Comparison of ENCODE assay signal across 8 mouse cellular contexts in genomic region chr15:86181941-86182439, GRCm38 (mm10). TPM values are rescaled to one million over a fixed set of nuclear protein-coding genes. Genes with fewer than 3 reads are reported as not detected.
DNase-seq lines count a peak whose midpoint lies in the region; ATAC-seq and TF ChIP-seq lines count a peak whose summit lies in the region.

No protein-coding gene starts in this region.

- no peak for TF ChIP-seq CTCF in kidney, postnatal 0 days (IDR thresholded peaks at IDR 0.05; ENCODE audit: low read depth)

- H3K4me2 ChIP-seq in kidney, postnatal 0 days (ENCODE audit: low read length): 0 out of 2 replicates have a peak overlapping the region, but pooled peaks have one; percentile 23
- no peak overlapping the region for H3K4me2 ChIP-seq in midbrain, embryonic 15.5 days

- no peaks in the 10 kb centered on the region for H3K27me3 ChIP-seq in kidney, postnatal 0 days (ENCODE audit: insufficient read depth, low read length)
- H3K27me3 ChIP-seq in midbrain, embryonic 15.5 days (replicated peaks): no peaks in the 10 kb centered on the region

- H3K9me3 ChIP-seq in kidney, postnatal 0 days (replicated peaks; ENCODE audit: low read length): no peaks in the 10 kb centered on the region
- H3K9me3 ChIP-seq in midbrain, embryonic 15.5 days: no peaks in the 10 kb centered on the region

- no peak overlapping the region for H3K4me3 ChIP-seq in kidney, postnatal 0 days (replicated peaks; ENCODE audit: low read depth, low read length)
- no peak overlapping the region for H3K4me3 ChIP-seq in midbrain, embryonic 15.5 days

- H3K9ac ChIP-seq in kidney, postnatal 0 days (ENCODE audit: low read depth, low read length): no peak overlapping the region
- no peak overlapping the region for H3K9ac ChIP-seq in midbrain, embryonic 15.5 days

- H3K27ac ChIP-seq in kidney, postnatal 0 days: no peak overlapping the region
- H3K27ac ChIP-seq in midbrain, embryonic 15.5 days: peak overlapping the region; percentile 47; the same call in 1 of the 2 replicates

- H3K4me1 ChIP-seq in kidney, postnatal 0 days (replicated peaks; ENCODE audit: insufficient read depth, low read length): peaks cover 15% of the 10 kb centered on the region; the same call in 1 of the 2 replicates
- H3K4me1 ChIP-seq in midbrain, embryonic 15.5 days: peaks cover 43% of the 10 kb centered on the region

- DNase-seq in cerebellum, adult 9-10 months: peak; percentile 45
- DNase-seq in cerebellum, postnatal 4 days (ENCODE audit: low spot score in 2 of 2): no peak
- peak; percentile 70 to 71 for DNase-seq in B cell, adult 2 months
- peak; percentile 98 for DNase-seq in heart, adult 11 months
- DNase-seq in kidney, postnatal 0 days (ENCODE audit: low spot score): no peak
- DNase-seq in right cerebral cortex, postnatal 36 days (ENCODE audit: low spot score in 2 of 2): no peak
- no peak for DNase-seq in frontal cortex, postnatal 36 days (ENCODE audit: low spot score in 2 of 2)

- 49% methylated on average over 11 of the region's 11 CpGs for WGBS in kidney, postnatal 0 days
- WGBS in midbrain, embryonic 15.5 days: 38% methylated on average over 11 of the region's 11 CpGs

- no peak for ATAC-seq in kidney, postnatal 0 days (replicated peaks; ENCODE audit: low FRiP score, low read depth)
- no peak for ATAC-seq in midbrain, embryonic 15.5 days (replicated peaks)

- no peaks in the 10 kb centered on the region for H3K36me3 ChIP-seq in kidney, postnatal 0 days (ENCODE audit: insufficient read depth, low read length)
- H3K36me3 ChIP-seq in midbrain, embryonic 15.5 days (replicated peaks): no peaks in the 10 kb centered on the region

RNA-seq across cellular contexts. Expression of gene Cerk, which starts 4.0 kb away (rescaled TPM):
- 9.4 and 10.6 TPM in 2 replicates for polyA plus RNA-seq in kidney, postnatal 0 days (2015; fragmentation: Nextera tagmentation; extraction: Ambion mirVana)
- 25.0 and 25.8 TPM in 2 replicates for polyA plus RNA-seq in midbrain, embryonic 15.5 days (2015; fragmentation: Nextera tagmentation; extraction: Ambion mirVana)

RNA-seq across cellular contexts. Expression of gene Tbc1d22a, which starts 32.3 kb away (rescaled TPM):
- polyA plus RNA-seq in kidney, postnatal 0 days (2015; fragmentation: Nextera tagmentation; extraction: Ambion mirVana): 12.7 and 14.0 TPM in 2 replicates
- polyA plus RNA-seq in midbrain, embryonic 15.5 days (2015; fragmentation: Nextera tagmentation; extraction: Ambion mirVana): 14.3 and 15.1 TPM in 2 replicates

Comparison
In these comparisons a context has a peak if more than half of its experiments do, and no peak if none do; other contexts are left out.
1. DNase-seq: peak in cerebellum, adult 9-10 months (single experiment), B cell, adult 2 months (2 of 2) and heart, adult 11 months (single experiment); none in cerebellum, postnatal 4 days (0 of 2), kidney, postnatal 0 days (single experiment), right cerebral cortex, postnatal 36 days (0 of 2) and frontal cortex, postnatal 36 days (0 of 2).